Mouse (Mus musculus): Measurements from ENCODE around the gene S100a3. TPM values are rescaled to one million over a fixed set of nuclear protein-coding genes. Genes with fewer than 3 reads are reported as not detected.
A peak's percentile ranks its signal among the peaks of the same experiment; 100 is the strongest.

S100a3 gene
- polyA plus RNA-seq, 1 experiment from 2014 or later, result not detected

DNA sequence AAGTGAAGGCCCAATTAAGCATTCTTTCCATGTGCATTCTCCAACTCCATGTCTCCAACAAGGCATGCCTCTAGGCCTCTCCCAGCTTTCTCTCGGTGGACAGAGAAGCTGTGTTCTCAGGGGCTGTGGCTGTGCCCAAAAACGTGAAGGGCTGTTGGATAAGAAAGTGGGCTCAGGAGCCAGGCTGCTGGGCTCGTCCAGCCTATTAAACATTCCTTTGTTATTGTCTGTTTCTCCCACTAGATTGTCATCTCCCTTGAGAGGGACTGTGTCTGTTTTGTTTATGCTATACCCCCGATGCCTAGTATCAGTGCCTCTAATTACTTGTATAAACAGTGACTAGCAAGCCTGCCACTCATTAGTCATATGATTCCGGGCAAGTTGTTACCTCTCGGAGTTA, 37.4 kb downstream of the S100a3 start:
- H3K4me3 ChIP-seq, result no peak overlapping the region
- no peak for DNase-seq (ENCODE audit: low spot score)
- H3K27ac ChIP-seq (replicated peaks), result no peak overlapping the region
- no peaks in the 10 kb centered on the region for H3K36me3 ChIP-seq
- H3K9me3 ChIP-seq (replicated peaks), result no peaks in the 10 kb centered on the region; the same call in 1 of the 2 replicates
- H3K27me3 ChIP-seq (ENCODE audit: low read depth, poor library complexity, severe bottlenecking), result no peaks in the 10 kb centered on the region
- 62% methylated on average over 6 of the region's 6 CpGs for WGBS
- 0 out of 2 replicates have a peak, but pooled peaks cover 3% of the 10 kb centered on the region for H3K4me1 ChIP-seq

DNA sequence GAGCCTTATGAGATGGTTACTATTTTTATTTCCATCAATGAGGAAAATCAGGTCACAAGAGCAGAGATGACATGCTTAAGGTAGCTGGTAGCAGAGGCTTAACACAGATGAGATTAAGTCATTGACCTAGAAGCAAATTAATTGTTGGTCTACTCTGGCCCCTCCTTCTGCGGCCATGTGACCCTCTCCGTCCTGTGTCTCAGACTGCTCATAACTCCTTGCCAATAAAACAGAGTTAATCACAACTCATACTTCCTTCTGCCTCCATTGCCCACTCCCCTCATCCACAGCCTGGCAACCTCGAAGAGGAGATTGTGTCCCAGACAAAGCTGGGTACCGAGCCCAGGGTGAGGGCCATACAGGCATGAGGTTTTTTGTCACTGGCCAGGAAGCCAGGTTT, 37.8 kb downstream of the S100a3 start:
- Histone ChIP-seq H3K9me3 (replicated peaks) (no peaks in the 10 kb centered on the region; the same call in 1 of the 2 replicates), H3K27me3 (ENCODE audit: low read depth, poor library complexity, severe bottlenecking) (no peaks in the 10 kb centered on the region), H3K27ac (replicated peaks) (no peak overlapping the region), H3K36me3 (no peaks in the 10 kb centered on the region), H3K4me1 (0 out of 2 replicates have a peak, but pooled peaks cover 3% of the 10 kb centered on the region), H3K4me3 (no peak overlapping the region)
- 80% methylated on average over 4 of the region's 4 CpGs for WGBS
- no peak for DNase-seq (ENCODE audit: low spot score)

DNA sequence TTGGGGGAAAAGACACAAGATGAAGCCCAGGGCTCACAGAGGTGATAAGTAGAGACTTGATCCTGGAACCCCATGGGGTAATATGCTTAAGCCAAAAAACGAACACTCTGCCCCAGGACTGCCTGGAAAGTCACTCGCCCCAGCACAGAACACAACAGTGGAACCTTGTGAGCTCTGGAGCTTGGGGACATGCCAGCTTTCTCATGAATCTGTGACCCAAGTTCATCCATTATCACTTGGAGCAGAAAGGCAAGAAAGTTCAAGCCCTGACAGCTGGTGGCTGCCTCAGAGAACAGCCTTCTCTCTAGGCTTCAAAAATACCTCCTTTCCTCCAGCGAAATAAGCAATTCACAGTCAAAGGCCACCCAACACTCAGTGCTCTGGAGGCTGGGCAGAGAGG, 39.0 kb downstream of the S100a3 start:
- no peak overlapping the region for H3K27ac ChIP-seq (replicated peaks)
- WGBS, result 79% methylated on average over 3 of the region's 3 CpGs
- H3K36me3 ChIP-seq, result no peaks in the 10 kb centered on the region
- no peak for DNase-seq (ENCODE audit: low spot score)
- H3K4me1 ChIP-seq, result 0 out of 2 replicates have a peak, but pooled peaks cover 3% of the 10 kb centered on the region
- no peaks in the 10 kb centered on the region for H3K9me3 ChIP-seq (replicated peaks)
- no peak overlapping the region for H3K4me3 ChIP-seq
- no peaks in the 10 kb centered on the region for H3K27me3 ChIP-seq (ENCODE audit: low read depth, poor library complexity, severe bottlenecking)

DNA sequence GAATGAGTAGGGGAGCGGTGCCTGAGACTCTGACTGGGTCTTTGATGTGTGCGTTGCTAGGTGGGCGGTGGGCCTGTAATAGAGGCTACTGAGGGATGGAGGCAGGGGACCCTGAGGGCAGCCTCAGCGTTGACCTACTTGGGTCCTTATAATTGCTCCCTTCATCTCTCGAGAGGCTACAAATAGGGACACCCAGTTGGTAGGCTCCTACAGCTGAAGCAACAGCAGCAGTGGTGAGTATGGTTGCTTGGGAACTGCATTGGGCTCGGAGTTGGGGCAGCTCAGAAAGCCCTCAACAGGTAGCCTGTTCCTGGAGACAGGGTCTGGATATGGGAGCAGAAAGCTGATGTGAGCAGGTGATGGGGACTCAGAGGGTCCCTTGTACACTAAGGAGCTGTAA, 39.7 kb downstream of the S100a3 start:
- DNase-seq (ENCODE audit: low spot score), result no peak
- Histone ChIP-seq H3K4me3 (no peak overlapping the region), H3K9me3 (replicated peaks) (no peaks in the 10 kb centered on the region), H3K27ac (replicated peaks) (no peak overlapping the region), H3K27me3 (ENCODE audit: low read depth, poor library complexity, severe bottlenecking) (no peaks in the 10 kb centered on the region), H3K4me1 (0 out of 2 replicates have a peak, but pooled peaks cover 3% of the 10 kb centered on the region), H3K36me3 (no peaks in the 10 kb centered on the region)
- 87% methylated on average over 6 of the region's 6 CpGs for WGBS

DNA sequence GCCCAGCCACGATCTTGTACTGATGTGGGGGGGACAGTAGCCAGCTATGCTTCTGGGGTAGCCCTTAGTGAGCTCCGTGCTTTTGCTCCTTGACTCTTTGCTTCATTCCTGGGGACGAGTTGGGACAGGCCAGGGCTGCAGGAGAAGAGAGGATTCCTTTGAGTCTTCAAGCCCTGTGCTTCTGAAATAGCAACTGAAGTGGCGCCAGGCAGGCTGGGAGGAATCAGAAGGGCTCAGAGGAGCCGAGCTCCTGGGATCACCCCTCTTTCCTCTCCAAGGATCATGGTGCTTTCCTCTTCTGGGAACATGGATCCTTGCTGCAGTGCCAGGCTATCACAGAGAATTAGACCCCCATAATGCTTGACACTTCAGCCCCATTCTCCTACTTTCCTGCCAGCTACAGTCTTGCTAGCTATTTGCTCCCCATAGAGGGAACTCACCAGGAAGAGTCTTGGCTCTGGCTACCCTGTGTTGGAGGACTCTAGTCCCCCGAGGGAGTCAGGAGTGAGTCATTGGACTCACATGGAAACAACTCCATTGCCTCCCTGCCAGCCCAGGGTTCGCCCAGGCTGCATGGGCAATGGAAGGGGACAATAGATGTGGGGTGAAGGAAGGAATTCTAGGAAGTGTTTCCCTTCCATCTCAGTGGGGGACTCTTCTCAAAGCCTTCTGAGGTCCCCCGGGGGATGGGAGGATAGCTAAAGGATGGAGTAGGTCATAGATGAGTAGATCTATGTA, 40.2 kb downstream of the S100a3 start:
- Histone ChIP-seq H3K9me3 (replicated peaks) (no peaks in the 10 kb centered on the region), H3K27me3 (ENCODE audit: low read depth, poor library complexity, severe bottlenecking) (no peaks in the 10 kb centered on the region), H3K4me1 (0 out of 2 replicates have a peak, but pooled peaks cover 3% of the 10 kb centered on the region), H3K36me3 (no peaks in the 10 kb centered on the region), H3K4me3 (no peak overlapping the region), H3K27ac (replicated peaks) (no peak overlapping the region)
- no peak for DNase-seq (ENCODE audit: low spot score)
- 80% methylated on average over 8 of the region's 8 CpGs for WGBS

DNA sequence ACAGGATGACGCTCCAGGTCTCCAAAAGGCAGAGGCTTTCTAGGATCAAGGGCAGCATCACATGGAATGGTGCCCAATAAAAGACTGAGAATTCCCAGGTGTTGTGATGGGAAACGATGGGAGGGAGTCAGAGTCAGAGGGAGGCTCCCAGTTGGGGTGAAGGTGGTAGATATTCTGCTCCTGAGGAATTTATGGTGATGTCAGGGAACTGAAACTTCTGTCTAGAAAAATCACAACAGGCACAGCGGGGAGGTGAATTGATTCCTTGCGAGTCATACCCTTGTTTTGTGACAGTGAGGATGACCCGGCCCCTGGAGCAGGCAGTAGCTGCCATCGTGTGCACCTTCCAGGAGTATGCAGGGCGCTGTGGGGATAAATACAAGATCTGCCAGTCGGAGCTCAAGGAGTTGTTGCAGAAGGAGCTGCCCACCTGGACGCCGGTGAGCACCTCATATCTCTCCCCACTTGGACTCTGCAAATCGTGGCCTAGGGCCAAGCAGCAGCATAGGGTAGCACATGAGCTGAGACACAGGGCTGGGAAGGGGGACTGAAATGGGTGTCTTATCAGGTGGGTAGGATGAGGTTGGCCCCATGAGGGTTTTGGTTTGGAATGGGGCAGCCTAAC, 41.2 kb downstream of the S100a3 start, which contains the start of gene Gm42674:
Gene Gm42674 (plus strand): TSS at position 419 of the 625 bp plus-strand sequence.
- no peak for DNase-seq (ENCODE audit: low spot score)
- no peak within 1 kb of the TSS for H3K27ac ChIP-seq (replicated peaks)
- 83% methylated on average over 11 of the region's 11 CpGs for WGBS
- H3K4me1 ChIP-seq, result 0 out of 2 replicates have a peak, but pooled peaks cover 3% of the 10 kb centered on the region
- H3K9me3 ChIP-seq (replicated peaks), result no peaks in the 10 kb centered on the region
- H3K36me3 ChIP-seq, result no peaks in the 10 kb centered on the region
- no peak within 1 kb of the TSS for H3K4me3 ChIP-seq
- H3K27me3 ChIP-seq (ENCODE audit: low read depth, poor library complexity, severe bottlenecking), result no peaks in the 10 kb centered on the region

DNA sequence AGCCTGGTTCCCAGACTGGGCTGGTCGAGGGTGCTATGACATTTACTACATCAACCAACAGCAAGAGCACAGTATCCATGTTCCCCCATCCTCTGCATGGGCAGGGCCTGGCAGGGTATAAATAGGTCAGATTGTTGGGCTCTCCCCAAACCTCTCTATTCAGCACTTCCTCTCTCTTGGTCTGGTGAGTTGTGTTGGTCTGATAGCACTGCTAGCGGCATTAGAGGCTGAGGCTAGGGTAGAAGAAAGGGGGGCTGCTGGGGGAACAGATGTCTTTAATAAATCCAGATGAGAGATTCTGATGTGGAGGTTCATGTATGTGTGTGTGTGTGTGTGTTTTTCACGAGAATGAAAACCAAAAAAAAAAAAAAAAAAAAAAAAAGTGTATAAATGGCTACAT, 43.2 kb downstream of the S100a3 start, which contains the start of gene S100a4:
Gene S100a4 (plus strand): TSS at position 149 of the 400 bp plus-strand sequence.
- no peak for DNase-seq (ENCODE audit: low spot score)
- Histone ChIP-seq H3K27ac (replicated peaks) (no peak within 1 kb of the TSS), H3K4me3 (no peak within 1 kb of the TSS), H3K4me1 (no peaks in the 10 kb centered on the region), H3K27me3 (ENCODE audit: low read depth, poor library complexity, severe bottlenecking) (no peaks in the 10 kb centered on the region), H3K9me3 (replicated peaks) (no peaks in the 10 kb centered on the region), H3K36me3 (no peaks in the 10 kb centered on the region)
- 63% methylated on average over 3 of the region's 3 CpGs for WGBS

DNA sequence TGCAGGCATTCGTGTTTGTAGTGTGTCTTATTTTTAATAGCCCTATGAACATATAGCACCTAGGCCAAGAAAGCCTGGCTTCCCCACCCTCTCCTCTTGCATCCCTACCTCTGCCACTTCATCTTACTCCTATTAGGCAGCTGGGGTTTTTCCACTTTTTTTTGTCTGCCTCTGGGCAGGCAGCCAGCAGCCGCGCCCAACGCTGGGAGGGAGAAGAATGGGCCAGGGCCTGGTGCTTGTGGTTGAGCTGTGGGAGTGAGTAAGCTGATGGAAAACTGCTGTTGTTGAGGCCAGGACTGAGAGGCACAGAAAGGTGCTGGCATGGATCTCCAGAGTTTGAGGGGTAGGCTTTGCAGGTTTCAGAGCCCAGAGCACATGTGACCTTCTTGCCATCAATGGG, 44.0 kb downstream of the S100a3 start:
- no peaks in the 10 kb centered on the region for H3K4me1 ChIP-seq
- DNase-seq (ENCODE audit: low spot score), result no peak
- no peaks in the 10 kb centered on the region for H3K9me3 ChIP-seq (replicated peaks)
- 92% methylated on average over 4 of the region's 4 CpGs for WGBS
- no peaks in the 10 kb centered on the region for H3K36me3 ChIP-seq
- no peaks in the 10 kb centered on the region for H3K27me3 ChIP-seq (ENCODE audit: low read depth, poor library complexity, severe bottlenecking)
- H3K27ac ChIP-seq (replicated peaks), result no peak overlapping the region
- H3K4me3 ChIP-seq, result no peak overlapping the region

DNA sequence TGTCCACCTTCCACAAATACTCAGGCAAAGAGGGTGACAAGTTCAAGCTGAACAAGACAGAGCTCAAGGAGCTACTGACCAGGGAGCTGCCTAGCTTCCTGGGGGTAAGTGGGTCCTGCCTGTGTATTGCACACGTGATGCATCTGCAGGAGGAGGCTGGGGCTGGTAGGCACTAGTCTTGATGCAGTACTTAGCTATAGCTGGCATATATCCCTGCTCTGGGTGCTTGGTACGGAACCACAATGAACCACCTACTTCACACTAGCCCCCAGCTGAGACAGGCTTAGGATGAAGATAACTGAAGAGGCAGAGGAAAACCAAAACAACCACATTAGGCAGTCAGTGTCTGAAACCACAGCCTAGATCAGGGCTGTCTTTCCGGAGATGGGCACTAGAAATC, 44.7 kb downstream of the S100a3 start:
- Histone ChIP-seq H3K9me3 (replicated peaks) (no peaks in the 10 kb centered on the region), H3K27ac (replicated peaks) (no peak overlapping the region), H3K4me1 (no peaks in the 10 kb centered on the region), H3K36me3 (no peaks in the 10 kb centered on the region), H3K4me3 (no peak overlapping the region), H3K27me3 (ENCODE audit: low read depth, poor library complexity, severe bottlenecking) (no peaks in the 10 kb centered on the region)
- 86% methylated on average over 3 of the region's 3 CpGs for WGBS
- no peak for DNase-seq (ENCODE audit: low spot score)

DNA sequence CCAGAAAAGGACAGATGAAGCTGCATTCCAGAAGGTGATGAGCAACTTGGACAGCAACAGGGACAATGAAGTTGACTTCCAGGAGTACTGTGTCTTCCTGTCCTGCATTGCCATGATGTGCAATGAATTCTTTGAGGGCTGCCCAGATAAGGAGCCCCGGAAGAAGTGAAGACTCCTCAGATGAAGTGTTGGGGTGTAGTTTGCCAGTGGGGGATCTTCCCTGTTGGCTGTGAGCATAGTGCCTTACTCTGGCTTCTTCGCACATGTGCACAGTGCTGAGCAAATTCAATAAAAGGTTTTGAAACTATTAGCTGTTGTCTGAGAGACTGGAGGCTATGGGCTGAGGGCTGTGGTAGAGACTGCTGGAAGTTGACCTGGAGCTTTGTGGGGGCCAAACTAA, 45.4 kb downstream of the S100a3 start:
- Histone ChIP-seq H3K4me3 (no peak overlapping the region), H3K4me1 (no peaks in the 10 kb centered on the region), H3K27ac (replicated peaks) (no peak overlapping the region), H3K36me3 (no peaks in the 10 kb centered on the region), H3K9me3 (replicated peaks) (no peaks in the 10 kb centered on the region), H3K27me3 (ENCODE audit: low read depth, poor library complexity, severe bottlenecking) (no peaks in the 10 kb centered on the region)
- WGBS, result 85% methylated on average over 2 of the region's 2 CpGs
- no peak for DNase-seq (ENCODE audit: low spot score)

DNA sequence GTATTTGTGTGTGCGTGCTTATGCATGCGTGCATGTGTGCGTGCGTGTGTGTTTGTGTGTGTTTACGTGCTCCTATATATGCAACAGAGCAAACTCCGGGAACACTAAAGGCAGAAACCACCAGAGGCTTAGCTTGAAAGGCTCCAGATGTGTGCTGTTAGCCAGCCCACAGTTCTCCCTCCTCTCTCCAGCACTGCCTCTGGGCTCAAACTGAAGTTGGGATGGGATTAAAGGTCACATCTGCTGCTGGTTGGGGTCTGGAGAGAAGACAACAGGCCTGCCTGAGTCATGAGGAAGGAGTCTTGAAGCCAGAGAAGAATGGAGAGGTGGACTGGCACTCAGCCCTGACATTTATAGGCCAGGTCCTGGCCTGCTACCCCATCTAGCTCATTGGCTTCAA, 45.8 kb downstream of the S100a3 start:
- WGBS, result 88% methylated on average over 6 of the region's 6 CpGs
- peak; percentile 29 for DNase-seq (ENCODE audit: low spot score)
- Histone ChIP-seq H3K4me1 (no peaks in the 10 kb centered on the region), H3K4me3 (no peak overlapping the region), H3K9me3 (replicated peaks) (no peaks in the 10 kb centered on the region), H3K36me3 (no peaks in the 10 kb centered on the region), H3K27ac (replicated peaks) (no peak overlapping the region), H3K27me3 (ENCODE audit: low read depth, poor library complexity, severe bottlenecking) (no peaks in the 10 kb centered on the region)

DNA sequence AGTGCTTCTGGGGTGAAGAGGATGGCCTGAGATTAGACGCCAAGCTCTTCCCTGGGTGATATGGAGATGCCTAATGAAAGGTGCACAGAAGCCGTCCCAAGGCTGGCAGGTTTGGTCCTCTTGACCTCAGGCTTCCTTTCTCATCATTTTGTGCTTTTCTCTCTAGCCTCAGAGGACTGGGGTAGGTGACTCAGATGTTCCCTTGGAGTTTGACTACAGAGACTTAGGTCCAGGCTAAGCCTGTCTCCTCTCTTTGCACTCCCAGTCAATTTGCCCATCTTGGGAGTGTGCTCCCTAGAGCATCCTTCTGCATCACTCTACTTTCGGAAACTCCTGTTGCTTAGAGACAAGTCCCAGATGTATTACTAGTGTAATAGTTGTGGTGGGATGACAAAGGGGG, 47.0 kb downstream of the S100a3 start:
- no peaks in the 10 kb centered on the region for H3K9me3 ChIP-seq (replicated peaks)
- no peak overlapping the region for H3K4me3 ChIP-seq
- 85% methylated on average over 3 of the region's 3 CpGs for WGBS
- no peak for DNase-seq (ENCODE audit: low spot score)
- H3K36me3 ChIP-seq, result no peaks in the 10 kb centered on the region
- H3K4me1 ChIP-seq, result no peaks in the 10 kb centered on the region
- H3K27me3 ChIP-seq (ENCODE audit: low read depth, poor library complexity, severe bottlenecking), result no peaks in the 10 kb centered on the region
- H3K27ac ChIP-seq (replicated peaks), result no peak overlapping the region

DNA sequence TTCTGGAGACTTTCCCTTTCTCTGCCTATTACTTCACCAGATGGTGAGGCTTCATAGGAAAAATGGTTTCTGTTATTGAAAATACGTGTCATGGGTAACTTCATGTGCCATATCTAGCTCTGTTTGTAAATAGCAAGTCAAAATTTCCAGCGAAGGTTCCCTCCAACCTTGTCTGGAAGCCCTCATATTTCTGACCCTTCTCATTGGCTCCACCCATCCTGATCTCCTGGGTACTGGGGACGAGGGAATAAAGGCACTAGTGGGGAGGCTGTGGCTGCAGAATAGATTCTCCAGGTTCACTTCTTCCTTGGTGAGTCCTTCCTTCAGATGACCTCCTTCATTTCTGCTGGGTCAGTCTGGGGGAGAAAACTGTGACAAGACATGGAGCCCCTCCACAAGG, 47.8 kb downstream of the S100a3 start, which contains the start of gene S100a5:
Gene S100a5 (plus strand): TSS at position 301 of the 400 bp plus-strand sequence.
- H3K27me3 ChIP-seq (ENCODE audit: low read depth, poor library complexity, severe bottlenecking), result peaks cover 4% of the 10 kb centered on the region

More for the DNA sequence above, 47.8 kb downstream of the S100a3 start, which contains the start of gene S100a5:
- H3K4me3 ChIP-seq, result no peak within 1 kb of the TSS
- 59% methylated on average over 3 of the region's 3 CpGs for WGBS
- H3K4me1 ChIP-seq, result peaks cover 8% of the 10 kb centered on the region
- no peaks in the 10 kb centered on the region for H3K36me3 ChIP-seq
- no peaks in the 10 kb centered on the region for H3K9me3 ChIP-seq (replicated peaks)
- no peak within 1 kb of the TSS for H3K27ac ChIP-seq (replicated peaks)
- DNase-seq (ENCODE audit: low spot score), result no peak

All from midbrain, embryonic 10.5 days (tissue).